Mouse (Mus musculus): ENCODE results near the gene Nuak1.

Nuak1 gene

DNA sequence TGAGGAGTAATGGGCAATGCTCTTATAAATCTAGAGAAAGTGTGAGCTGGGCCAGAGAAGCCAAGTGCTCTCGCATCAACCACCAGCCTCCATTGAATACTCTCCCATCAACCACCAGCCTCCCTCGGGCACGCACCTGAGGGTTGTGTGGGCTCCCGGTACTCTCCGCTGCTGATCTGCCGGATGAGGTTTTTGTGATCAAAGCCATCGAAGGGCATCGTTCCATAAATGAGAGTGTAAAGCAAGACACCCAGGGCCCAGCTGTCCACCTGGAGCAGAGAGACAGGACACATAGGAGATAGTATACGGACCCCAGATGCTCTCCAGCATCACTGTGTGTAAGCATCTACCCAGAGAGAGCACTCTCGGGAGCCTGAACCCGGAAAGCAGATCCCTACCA, 62.4 kb downstream of the Nuak1 start:
- no peak for DNase-seq

DNA sequence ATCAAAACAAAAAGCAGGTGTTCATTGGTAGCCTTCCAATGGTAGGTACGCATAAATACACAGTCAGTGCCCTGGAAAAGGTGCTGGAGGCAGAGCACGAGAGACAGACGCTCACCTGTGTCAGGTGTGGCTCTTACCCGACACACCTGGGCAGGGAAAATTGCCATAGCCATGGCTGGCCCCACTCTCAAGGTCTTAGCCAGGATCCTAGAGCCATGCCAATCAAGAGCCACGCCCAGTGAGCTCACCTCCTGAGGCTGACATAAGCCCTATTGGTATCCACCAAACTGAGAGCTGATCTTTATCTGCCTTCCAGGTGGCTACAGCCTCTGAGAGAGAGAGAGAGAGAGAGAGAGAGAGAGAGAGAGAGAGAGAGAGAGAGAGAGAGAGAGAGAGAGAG, 64.1 kb downstream of the Nuak1 start:
- no peak for DNase-seq

DNA sequence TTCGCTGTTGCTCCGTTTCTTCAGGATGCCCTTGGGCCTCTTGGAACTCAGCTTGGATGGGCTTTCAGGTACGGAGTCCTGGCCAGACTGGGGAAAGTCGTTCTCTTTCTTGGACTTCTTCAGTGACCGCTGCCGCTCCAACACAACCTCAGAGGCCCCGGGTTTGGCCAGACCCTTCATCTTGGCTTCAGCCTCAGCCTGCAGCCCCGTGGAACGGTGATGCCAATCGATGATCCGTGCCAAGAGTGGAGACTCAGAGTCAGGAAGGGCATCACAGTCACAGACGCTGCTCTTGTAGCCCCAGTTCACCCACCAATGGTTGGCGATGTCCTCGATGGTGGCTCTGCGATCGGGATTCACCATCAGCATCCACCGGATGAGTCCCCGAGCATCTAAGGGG, 65.4 kb downstream of the Nuak1 start:
- no peak for DNase-seq

DNA sequence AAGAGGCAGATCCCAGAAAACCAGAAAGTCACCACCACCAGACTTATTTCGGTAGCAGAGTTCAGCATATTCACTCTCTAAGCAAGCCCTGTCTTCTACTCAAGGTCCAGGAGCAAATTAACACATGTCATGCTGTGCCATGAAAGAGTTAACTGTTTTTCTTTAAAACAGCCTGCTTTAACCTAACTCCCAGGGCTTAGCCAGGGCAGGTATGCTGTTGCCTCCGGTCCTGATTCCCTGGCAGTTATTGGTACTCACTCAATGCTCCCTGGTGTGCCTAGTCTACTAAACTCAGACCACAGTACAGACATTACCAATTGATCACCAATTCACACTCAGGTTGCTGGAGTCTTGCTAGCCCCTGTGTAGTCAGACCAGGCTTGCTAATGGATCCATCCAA, 66.9 kb downstream of the Nuak1 start:
- no peak for DNase-seq

DNA sequence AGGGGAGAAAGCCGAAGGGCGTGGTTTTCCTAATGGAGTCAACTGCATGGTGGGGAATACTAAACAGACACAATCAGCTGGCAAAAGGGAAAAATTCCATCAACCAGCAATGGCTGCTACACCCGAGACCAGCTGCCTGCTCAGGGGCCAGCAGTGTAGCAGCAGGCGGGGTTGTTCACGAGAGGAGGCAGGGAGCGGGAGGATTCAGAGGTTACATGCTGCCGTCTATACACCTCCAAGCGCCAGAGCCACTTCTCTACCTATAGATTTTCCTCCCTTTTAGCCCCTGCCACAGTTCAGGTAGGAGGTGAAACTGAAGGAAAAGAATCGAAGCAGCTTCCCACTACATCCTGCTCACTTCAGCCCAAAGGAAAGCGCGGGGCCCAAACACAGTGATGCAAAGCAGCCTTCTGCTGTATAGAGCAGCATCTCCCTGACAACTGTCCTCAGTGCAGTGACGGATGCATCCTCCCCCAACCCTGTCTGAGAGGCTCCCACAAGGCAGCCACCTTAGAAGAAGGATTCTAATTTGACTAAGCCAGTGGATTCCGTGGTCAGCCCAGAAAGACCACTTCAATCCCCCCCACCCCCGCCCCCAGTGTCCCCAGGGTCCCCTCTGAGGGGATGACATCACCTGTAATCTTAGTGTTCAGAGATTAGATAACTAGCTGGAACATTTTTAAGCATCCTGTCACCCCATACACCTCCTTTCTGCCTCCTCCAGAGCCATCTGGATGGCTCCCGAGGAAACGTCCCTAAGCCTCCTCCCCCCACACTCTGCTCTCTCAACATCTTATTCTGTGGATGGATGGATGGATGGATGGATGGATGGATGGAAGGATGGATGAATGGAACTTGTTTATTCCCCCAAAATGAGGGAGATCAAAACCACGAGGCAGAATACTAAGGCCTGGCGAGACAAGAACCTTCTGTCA, 68.0 kb downstream of the Nuak1 start:
- no peak for DNase-seq

DNA sequence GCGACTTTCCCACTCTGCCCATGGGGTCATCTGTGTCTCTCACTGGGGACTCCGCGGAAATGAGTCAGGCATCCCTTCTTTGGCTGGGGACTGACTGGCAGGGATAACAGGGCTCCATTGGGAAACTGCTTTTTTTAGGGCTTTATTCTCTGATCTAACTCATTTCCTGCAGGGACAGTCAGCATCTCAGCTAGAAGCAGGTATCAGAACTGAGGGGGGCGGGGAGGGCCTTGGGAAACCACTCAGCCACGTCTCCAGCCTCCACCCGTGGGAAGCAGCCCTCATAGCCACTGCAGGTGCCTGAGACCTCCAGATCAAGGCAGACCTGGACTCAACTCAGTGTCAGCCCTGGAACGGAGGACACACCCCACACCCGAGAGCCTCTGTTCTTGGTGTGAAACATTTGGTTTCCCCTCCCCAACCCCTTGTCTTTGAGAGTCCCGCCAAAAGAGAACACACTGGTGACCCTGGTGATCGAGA, 68.7 kb downstream of the Nuak1 start:
- DNase-seq: no peak

DNA sequence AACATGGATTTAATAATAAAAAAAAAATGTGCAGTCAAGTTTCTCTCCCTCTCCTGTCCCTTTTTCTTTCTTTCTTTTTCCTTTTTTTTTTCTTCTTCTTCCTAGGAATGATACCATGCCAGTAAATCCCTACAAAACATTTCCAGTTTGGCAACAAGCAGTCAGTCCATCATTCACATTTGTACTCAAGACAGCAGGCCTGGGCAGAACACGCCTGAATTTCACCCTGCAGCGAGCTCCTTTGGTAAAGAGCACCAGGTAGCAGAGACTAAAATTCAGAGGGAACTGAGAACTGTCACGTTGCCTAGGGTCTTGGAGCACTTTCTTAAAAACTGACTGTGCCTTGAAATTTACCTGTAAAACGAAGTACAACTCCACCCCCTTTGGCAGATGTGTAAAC, 69.2 kb downstream of the Nuak1 start:
- no peak for DNase-seq

DNA sequence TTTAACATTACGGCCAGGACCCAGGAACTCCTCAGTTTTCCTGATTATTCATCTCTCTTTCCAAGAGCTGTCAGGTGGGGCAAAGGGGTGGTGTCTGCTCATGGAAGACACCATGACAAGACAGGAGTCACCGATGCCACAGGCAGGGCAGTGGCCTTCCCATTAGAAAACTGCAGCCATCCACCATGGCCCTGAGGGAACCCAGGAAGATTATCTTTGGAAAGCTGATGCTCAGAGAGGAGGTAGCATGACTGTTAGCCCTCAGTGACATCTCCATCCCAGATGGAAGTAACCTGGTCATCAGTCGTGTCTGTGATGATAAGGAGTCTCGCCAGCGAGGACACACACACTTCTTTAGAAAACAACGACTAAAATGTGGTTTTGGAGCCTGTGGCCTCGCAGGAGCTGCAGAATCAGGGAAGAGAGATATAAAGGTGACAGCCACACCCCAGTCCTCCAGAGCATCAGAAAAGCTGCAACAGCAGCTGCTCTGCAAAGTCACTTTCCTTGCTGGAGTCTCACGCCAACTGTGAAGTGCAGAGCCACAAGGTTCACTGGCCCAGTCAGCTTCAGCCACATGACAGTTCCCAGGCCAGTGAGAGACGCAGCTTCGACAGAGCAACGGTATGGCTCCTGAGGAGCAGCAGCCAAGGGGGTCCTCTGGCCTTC, 70.6 kb downstream of the Nuak1 start:
- DNase-seq: no peak

DNA sequence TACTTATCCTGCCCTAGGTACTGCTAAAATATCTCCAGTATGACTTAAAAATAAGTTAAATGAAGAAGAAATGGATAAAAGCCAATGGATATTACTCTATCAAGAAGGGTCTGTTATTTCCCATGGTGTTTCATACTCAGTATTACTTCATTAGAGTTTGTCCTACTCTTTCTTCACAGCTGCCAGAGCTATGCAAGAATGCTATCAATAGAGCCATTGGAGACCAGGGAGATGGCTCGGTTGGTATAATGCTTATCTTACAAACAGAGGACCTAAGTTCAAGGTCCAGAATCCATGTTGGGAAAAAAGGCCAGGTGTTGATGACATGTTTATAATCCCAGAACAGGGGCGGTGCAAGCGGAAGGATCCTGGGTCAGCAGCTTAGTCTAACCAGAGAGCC, 72.2 kb downstream of the Nuak1 start:
- no peak for DNase-seq

DNA sequence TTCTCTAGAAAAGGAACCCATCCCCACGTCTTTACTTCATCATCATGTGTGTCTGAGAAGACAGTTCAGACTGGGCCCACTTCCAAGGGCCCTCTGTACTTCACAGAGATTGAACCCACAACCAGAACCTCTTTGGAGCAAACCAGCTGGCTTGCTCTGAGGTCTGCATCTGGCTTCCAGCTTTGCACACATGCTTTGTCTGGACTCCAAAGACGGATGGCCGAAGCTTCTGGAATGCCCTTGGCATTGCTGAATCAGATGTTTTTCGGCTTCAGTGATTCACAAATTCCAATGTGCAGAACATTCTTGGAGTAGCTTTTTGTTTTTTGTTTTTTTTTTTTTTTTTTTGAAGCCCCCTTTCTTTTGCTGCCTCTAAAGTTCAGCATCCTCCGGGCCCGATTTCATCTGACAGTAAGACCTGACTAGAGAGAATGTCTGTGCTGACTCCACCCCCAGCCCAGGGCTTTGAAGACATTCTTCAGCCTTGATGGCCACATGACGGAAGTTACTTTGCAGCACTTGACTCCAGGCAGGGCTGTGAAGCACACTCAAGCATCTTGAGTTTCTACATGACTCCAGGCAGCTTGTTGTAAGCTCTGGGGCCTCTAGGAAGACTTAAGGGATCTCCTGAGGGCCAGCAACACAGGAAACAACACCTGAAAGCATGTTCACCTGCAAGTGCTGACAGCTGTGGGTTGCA, 75.1 kb downstream of the Nuak1 start:
- peak; percentile 52 to 81 for DNase-seq

DNA sequence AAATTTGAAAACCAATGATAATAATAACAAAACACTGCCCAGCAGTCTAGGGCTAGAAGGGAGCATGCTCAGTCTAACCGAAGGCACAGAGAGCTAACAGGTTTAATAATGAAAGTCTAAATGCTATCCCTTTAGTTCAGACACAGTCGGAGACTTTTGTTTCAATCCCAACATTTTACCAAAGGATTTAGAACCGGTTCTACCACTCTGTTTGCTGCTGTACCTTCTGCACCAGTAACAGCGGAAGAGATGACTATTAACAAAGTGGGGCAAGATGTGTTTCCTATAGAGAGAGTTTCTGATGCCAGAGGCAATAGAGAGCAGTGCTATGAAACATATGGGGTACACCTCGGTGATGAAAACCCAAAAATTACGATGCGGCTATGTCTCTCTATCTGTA, 76.6 kb downstream of the Nuak1 start:
- DNase-seq: no peak

DNA sequence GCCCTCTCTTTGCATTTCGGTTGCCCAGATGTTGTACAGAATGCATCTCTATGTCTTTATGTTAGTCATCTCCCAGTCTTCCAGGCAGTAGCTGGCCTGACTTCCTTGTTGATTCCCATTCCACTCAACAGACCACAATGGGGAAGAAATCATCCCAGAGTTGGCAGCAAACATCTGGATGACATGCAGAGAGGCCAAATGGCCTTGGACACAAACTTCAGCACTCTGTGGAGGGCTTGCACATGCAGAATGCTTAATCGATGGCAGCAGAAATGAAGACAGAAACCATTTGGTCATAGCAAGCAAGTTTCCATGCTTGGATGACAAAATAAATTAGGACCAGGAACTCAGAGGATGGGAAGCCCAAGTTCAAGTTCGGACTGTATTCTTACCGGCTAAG, 79.4 kb downstream of the Nuak1 start:
- DNase-seq: no peak

DNA sequence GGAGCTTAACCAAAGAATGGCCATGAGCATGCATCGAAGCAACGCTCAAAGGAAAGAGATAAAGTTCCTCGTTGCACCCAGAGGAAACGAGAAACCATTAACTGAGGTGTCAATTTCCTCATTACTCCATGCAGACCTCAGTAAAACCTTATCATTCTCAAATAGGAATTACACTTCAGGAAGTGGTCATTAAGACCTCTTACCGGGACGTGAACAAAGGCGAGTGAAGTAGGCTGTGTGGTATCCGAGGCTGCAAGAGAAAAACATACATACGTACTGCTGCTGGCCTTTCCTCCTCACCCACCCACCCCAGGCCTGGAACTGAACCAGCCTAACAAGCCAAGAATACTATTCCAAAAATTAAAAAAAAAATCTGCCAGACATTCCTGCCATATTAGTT, 80.0 kb downstream of the Nuak1 start:
- no peak for DNase-seq

DNA sequence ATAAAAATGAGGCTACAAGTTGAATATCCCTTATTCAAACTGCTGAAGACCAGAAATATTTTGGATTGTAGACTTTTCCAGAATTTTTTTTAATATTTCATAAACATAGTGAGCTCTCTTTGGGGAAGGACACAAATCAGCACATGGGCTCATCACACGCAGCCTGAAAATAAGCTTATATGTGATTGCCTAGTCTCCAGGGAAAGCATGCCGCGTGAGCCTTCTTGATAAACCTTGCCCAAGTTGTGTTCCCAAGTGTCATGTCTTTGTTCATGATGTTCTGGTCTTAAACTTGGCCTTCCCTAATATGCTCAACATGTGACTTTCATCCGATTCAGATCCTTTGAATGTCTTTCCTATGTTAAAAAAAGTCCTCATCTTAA, 81.7 kb downstream of the Nuak1 start:
- DNase-seq: no peak

DNA sequence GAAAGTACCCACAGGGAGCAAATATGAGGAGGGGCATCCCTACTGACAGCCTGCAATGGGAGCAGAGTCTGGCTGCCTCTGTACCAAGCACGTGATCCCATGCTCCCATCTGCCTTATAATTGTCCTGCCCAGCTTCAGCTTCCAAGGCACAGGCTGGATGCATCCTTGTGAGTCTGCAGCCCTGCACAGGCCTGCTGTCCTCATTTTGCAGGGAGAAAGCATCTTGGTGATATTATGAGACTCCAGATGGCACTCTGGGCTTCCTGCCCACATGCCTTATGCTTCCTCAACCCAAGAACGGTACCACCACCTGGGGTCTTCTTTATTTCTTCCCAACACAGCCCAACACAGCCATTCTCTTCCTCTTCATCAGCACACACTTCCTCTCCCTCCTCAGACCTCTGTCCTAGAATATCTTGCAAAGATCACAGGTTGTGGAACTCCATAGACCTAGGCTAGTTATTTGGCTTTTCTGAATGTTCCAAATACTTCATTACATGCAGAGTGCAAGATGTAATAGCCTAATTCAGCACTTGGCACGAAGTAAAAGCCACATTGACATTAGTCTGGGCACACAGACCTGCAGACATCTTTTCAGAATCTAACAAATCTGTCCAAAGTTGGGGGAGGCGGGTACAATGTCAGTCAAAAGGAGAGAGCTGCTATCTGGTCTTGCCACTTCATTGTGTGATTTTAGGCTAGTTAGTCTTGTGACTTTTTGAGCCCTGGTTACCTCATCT, 82.2 kb downstream of the Nuak1 start:
- no peak for DNase-seq

DNA sequence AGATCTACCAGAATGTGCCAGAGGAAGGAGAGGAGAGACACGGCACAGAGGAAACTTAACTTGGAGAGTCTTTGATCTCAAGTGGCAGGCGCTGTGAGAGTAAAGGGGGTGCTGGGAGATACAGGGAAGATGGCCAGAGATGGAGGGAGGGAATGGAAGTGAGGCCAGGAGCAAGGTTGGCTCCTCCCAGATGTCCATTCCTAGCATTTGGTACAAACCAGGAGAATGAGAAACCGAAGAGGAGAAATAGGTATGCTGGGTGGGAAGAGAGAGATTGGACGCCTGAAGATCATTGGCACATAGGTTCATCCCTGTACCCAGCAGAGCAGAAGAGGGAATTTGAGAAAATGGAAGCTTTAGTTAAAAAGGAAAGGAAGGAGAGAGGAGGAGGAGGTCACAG, 82.8 kb downstream of the Nuak1 start:
- no peak for DNase-seq

DNA sequence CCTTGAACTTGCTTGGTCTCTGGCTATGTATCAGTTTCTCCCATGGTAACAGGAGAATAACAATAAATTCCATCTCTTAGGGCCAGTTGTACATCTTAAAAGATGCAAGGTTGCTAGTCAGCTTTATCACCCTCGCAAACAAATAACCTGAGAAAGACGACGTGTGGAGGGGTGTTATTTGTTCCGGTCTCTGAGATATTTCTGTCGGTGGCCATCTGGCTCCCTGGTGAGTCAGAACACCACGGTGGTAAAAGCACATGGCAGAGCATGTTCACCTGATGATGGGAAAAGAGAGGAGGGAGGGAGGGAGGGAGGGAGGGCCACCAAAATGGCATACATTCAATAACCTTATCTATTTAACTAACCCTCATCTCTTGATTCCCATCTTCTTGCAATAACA, 86.1 kb downstream of the Nuak1 start:
- no peak for DNase-seq

DNA sequence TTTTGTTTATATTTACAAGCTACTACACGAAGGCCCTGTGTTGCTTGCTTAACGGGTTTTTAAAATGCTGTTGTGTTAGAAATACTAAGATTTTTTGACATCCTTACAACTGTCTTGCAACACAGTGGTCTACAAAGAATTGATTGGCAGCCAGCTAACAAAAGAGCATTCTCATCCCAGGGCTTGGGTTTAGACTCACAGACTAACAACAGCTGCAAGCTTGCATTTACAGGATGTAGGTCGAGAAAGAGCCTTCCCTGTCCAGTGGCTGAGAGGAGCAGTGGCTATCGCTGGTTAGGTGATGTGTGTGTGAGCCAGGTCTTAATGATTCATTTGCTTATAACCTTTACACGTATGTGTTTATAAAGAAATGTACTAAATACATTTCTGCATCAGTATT, 94.7 kb downstream of the Nuak1 start:
- DNase-seq: no peak

DNA sequence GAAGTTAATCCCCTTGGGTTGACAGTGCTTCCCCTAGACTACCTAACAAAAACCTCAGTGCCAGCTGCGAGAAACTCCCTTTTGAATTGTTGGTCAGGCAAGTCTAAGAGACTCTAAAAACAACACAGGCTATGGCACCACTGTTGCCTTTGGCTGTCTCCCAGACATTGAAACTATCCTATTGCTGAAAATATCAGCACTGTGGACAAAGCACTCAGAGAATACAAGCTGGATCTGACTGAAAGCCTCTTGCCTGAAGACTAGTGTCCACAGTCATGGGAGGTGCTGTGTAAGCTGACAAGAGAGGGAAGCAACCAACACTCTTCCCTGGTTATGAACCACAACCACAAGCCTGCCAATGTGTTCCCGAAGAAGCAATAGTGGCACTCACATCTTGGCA, 96.9 kb downstream of the Nuak1 start:
- DNase-seq: no peak

DNA sequence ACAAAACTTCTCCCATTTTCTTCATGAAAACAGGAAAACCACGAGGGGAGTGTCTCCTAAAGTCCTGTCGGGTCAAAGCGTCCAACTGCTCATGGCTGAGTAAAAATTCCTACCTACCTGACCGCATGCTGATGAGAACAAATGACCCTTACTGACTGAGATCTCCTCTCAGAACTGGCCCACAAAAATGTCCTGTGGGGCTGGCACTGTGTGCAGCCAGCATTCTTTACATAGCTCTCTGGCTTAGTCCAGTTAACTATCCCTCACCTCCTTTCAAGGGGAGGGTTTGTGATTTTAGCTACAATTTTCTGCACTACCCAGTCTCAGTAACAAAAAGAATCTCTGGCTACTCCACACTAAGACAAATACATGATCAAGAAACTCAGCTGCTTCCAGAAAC, 100.9 kb downstream of the Nuak1 start:
- no peak for DNase-seq

DNA sequence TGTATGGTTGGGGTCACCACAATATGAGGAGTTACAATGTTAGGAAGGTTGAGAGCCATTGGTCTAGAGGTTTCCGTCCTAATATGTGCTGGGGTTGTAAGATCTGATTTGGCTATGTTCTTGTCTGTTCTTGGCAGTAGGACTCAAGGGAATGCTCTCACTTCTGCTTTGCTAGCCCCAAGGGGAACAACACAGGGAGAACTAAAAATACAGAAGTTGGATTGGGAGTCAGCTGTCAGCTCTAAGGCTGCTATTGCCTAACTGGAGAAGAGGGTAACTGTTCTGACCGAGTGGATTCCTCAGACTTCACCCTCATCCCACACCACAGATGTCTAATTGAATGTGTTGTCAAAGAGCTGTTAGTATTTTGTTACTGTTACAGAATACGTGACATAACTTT, 101.6 kb downstream of the Nuak1 start:
- peak in 1 of 2 experiments; percentile 30 for DNase-seq

DNA sequence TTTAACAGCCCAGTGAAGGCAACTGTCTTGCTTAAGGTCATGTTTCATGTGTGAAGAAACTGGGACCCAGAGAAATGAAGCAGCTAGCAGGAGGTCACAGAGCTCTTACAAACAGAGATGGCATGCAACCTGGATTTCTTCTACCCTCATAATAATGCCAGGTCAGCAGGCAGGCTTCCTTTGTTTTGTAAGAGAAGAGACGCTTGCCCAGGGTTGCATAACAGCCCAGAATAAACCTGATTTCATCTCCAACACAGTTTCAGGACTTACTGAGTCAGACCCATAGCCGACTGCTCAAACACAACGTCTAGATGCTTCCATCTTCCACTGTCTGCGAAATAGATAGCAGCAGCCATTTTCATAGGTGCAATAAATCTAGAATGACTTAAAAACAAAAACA, 105.0 kb downstream of the Nuak1 start:
- DNase-seq: no peak

DNA sequence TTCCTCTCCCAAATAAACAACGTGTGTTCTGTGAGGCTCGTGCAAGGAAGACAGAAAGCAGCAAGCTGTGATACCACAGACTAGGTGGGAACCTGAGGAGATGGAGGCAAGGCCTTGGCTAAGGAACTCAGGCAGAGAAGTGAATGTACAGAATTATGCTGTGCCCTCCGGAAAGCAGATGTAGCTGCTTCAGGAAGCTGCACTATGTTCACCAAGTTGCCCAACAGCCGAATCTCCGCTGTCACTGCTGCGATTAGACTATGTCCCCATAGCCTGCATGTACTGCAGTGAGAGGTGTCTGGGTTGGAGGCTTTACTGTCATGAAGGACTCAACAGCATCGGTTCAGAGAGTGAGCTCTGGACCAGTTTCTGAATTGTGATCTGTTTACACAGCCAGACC, 110.6 kb downstream of the Nuak1 start:
- DNase-seq: no peak
